Mouse (Mus musculus) neural tube, embryonic 13.5 days (tissue): ENCODE measurements around the gene Slc43a1. TPM values are rescaled to one million over a fixed set of nuclear protein-coding genes. Genes with fewer than 3 reads are reported as not detected.
A peak's percentile ranks its signal among the peaks of the same experiment; 100 is the strongest.

Experiments used
- ATAC-seq: fragments of 200-750 bp; cut with Nextera tagmentation; 2 replicates; pipeline ENCODE4 v1.8.0; 2017; ENCODE audit warnings: low read depth, mild to moderate bottlenecking, moderate TSS enrichment, moderate library complexity
- H3K27ac ChIP-seq: fragments of 300-500 bp; sonication (generic); replicated peaks from 2 replicates; pipeline ENCODE4 v1.5.1; 2015; ENCODE audit warnings: moderate library complexity, mild to moderate bottlenecking, inconsistent platforms
- H3K27me3 ChIP-seq: fragments of 300-500 bp; sonication (generic); 2 replicates; pipeline ENCODE4 v1.6.1; 2015; ENCODE audit warnings: mild to moderate bottlenecking, inconsistent platforms
- H3K36me3 ChIP-seq: fragments of 300-500 bp; sonication (generic); 2 replicates; pipeline ENCODE4 v1.6.1; 2015; ENCODE audit warnings: mild to moderate bottlenecking, inconsistent platforms
- H3K4me1 ChIP-seq: fragments of 300-500 bp; sonication (generic); replicated peaks from 2 replicates; pipeline ENCODE4 v1.6.1; 2015; ENCODE audit warnings: inconsistent platforms
- H3K4me2 ChIP-seq: fragments of 300-500 bp; sonication (generic); 2 replicates; pipeline ENCODE4 v1.6.1; 2015; ENCODE audit warnings: inconsistent platforms, mild to moderate bottlenecking, moderate library complexity
- H3K4me3 ChIP-seq: fragments of 300-500 bp; sonication (generic); 2 replicates; pipeline ENCODE4 v1.5.1; 2015; ENCODE audit warnings: mild to moderate bottlenecking, inconsistent platforms
- H3K9ac ChIP-seq: fragments of 300-500 bp; sonication (generic); 2 replicates; pipeline ENCODE4 v1.6.1; 2015; ENCODE audit warnings: moderate library complexity, mild to moderate bottlenecking, inconsistent platforms
- H3K9me3 ChIP-seq: fragments of 300-500 bp; sonication (generic); 2 replicates; pipeline ENCODE4 v1.6.1; 2016; ENCODE audit warnings: inconsistent platforms
- WGBS: fragments of 180-500 bp; shearing (Covaris S2); methylation state at CpG from one replicate; pipeline ENCODE4 v1.1.7; 2015; 5-methylcytosine and 5-hydroxymethylcytosine counted together
- polyA plus RNA-seq: library from polyadenylated mRNA; unstranded; fragments of >200 nt; fragmentation: Nextera tagmentation; extraction: Ambion mirVana; gene quantifications from 2 replicates; pipeline ENCODE4 v1.2.1, GENCODE M21; 2015

Slc43a1 gene
- polyA plus RNA-seq, 1 experiment from 2014 or later, result 2.4 TPM

DNA sequence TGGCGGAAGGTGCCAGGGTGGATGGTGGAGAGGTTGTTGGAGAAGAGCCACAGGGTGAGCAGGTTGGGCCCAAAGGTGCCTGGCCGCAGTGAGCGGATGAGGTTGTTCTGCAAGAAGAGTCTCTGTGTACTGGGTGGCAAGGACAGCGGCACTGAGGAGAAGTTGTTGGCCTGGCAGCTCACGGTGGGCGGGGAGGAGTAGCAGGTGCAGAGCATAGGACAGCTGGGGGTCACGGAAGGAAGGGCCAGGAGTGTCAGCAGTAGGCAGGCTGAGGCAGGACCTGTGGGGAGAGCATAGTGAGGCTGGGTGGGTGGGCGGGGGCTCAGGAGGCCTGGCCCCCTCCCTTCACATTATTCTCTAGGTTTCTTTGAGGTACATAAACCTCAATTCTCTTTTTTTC is 41.9 kb downstream of the Slc43a1 start:
- 78% methylated on average over 8 of the region's 8 CpGs for WGBS
- Histone ChIP-seq H3K27ac (no peak overlapping the region), H3K4me2 (no peak overlapping the region), H3K36me3 (no peaks in the 10 kb centered on the region), H3K4me3 (no peak overlapping the region), H3K4me1 (peaks cover 23% of the 10 kb centered on the region), H3K9ac (no peak overlapping the region), H3K27me3 (peaks cover 72% of the 10 kb centered on the region), H3K9me3 (no peaks in the 10 kb centered on the region)
- no peak for ATAC-seq

DNA sequence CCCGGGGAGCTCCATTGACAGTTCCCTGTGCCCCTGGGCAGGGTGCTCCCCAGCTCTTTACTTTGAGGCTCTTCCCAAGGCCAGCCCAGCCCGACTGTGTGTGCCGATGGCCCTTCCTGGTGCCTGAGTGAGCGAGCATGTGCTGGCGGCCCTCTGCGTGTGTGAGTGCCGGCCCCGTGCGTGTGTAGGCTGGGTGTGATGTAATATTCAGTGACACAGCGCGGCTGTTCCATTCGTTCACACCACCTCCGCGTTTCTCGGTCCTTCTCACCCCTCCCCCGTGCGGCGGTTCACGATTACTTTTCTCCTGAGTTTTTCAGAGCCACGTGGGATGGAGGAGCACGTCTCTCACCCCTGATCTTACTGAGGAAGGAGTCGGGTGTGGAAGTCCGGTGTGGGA is 44.0 kb downstream of the Slc43a1 start:
- no peaks in the 10 kb centered on the region for H3K9me3 ChIP-seq
- H3K27ac ChIP-seq, result no peak overlapping the region
- 0 out of 2 replicates have a peak overlapping the region, but pooled peaks have one; percentile 12 for H3K4me3 ChIP-seq
- ATAC-seq, result no peak
- H3K4me2 ChIP-seq, result peak overlapping the region; percentile 96
- no peaks in the 10 kb centered on the region for H3K36me3 ChIP-seq
- H3K9ac ChIP-seq, result no peak overlapping the region; the same call in 1 of the 2 replicates
- peaks cover 76% of the 10 kb centered on the region for H3K27me3 ChIP-seq
- WGBS, result 12% methylated on average over 23 of the region's 23 CpGs
- H3K4me1 ChIP-seq, result peaks cover 44% of the 10 kb centered on the region

DNA sequence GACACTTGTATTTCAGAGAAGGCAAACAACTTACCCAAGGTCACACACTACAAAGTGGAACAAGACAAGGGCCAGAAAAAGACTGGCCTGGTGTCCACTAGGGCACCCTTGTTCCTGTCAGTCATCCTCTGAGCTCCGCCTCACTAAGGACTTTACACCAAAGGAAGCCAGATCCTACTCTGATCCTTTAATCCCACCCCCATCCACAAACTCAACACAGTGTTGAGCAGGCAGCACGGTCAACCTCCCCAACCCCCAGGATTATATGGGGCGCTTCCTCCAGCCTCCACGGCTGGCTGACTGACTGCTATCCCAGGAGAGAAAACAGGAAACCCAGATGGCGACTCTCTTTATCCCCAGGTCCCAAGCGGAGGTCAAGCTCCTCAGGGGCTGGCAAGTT is 44.4 kb downstream of the Slc43a1 start:
- H3K9me3 ChIP-seq, result no peaks in the 10 kb centered on the region
- H3K36me3 ChIP-seq, result no peaks in the 10 kb centered on the region
- H3K9ac ChIP-seq, result peak overlapping the region; percentile 43; the same call in 1 of the 2 replicates
- peak overlapping the region; percentile 12; the same call in 1 of the 2 replicates for H3K4me3 ChIP-seq
- no peak for ATAC-seq
- H3K4me1 ChIP-seq, result peaks cover 48% of the 10 kb centered on the region
- peak overlapping the region; percentile 96 for H3K4me2 ChIP-seq
- no peak overlapping the region for H3K27ac ChIP-seq
- peaks cover 80% of the 10 kb centered on the region for H3K27me3 ChIP-seq
- 11% methylated on average over 6 of the region's 6 CpGs for WGBS

DNA sequence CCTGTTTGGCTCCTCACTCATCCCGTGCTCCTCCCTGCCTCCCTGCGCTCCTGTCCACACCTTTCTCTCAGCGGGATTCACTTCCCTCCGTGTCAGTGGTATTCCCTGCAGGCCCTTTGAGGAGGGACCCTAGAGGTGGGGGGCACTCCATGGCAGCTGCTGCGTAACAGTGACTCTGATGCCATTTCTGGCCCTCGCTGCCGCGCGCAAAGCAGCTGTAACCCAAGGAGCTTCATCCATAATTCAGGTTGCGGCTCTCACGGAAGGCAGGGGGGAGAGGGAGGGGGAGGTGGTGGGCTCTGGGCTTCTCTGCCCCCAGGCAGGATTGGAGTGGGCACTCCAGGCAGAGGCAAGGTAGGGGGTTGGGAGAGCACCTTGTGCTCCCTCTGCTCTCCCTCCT is 44.9 kb downstream of the Slc43a1 start:
- H3K4me3 ChIP-seq, result peak overlapping the region; percentile 12; the same call in 1 of the 2 replicates
- H3K9me3 ChIP-seq, result no peaks in the 10 kb centered on the region
- peak overlapping the region; percentile 96 for H3K4me2 ChIP-seq
- H3K27ac ChIP-seq, result peak overlapping the region; percentile 42; the same call in 1 of the 2 replicates
- H3K36me3 ChIP-seq, result no peaks in the 10 kb centered on the region
- ATAC-seq, result no peak
- peaks cover 83% of the 10 kb centered on the region for H3K27me3 ChIP-seq
- H3K4me1 ChIP-seq, result peaks cover 51% of the 10 kb centered on the region
- H3K9ac ChIP-seq, result peak overlapping the region; percentile 43
- WGBS, result 2% methylated on average over 11 of the region's 11 CpGs

DNA sequence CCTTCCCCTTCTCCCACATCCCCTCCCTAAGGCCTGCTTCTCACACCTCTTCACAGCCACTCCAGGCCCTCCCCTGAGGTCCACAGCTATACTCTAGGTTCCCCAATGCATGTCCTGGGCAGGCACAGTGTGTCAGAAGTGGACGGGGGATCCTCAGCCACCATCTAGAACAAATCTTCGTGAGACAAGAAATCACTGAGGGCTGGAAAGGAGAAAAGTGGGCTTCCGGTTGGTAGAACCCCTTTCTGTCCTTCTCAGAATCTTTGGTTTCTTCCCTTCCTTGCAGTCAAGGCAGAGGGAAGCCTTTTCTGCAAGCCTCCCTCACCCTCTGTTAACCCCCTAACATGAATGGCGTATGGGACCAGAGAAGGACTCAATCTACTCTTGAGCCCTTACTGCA is 45.3 kb downstream of the Slc43a1 start:
- H3K9ac ChIP-seq, result no peak overlapping the region
- 75% methylated on average over 4 of the region's 4 CpGs for WGBS
- H3K9me3 ChIP-seq, result no peaks in the 10 kb centered on the region
- no peak for ATAC-seq
- peak overlapping the region; percentile 96 for H3K4me2 ChIP-seq
- H3K36me3 ChIP-seq, result no peaks in the 10 kb centered on the region
- H3K27ac ChIP-seq, result peak overlapping the region; percentile 42; the same call in 1 of the 2 replicates
- 0 out of 2 replicates have a peak overlapping the region, but pooled peaks have one; percentile 12 for H3K4me3 ChIP-seq
- peaks cover 55% of the 10 kb centered on the region for H3K4me1 ChIP-seq
- H3K27me3 ChIP-seq, result peaks cover 87% of the 10 kb centered on the region

DNA sequence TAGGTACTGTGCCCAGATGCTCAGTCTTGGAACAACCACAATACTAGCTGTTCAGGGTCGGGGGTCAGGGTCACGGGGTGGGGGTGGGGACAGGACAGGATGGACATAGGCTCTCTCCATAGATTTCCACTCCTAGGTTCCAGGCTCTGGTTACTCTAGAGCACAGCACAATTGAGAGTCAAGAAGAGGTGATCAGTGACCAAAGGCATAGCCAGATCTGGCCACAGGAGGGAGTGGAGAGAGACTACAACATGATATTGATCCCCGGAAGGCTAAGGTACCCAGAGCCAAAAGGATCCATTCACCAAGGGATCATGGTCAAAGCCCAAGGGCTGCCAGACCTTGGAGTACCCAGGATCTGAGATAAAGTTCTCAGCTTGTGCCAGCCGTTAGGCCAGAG is 46.0 kb downstream of the Slc43a1 start:
- Histone ChIP-seq H3K4me2 (peak overlapping the region; percentile 96), H3K9ac (no peak overlapping the region), H3K9me3 (no peaks in the 10 kb centered on the region), H3K4me3 (peak overlapping the region; percentile 69), H3K36me3 (no peaks in the 10 kb centered on the region), H3K27ac (no peak overlapping the region), H3K4me1 (peaks cover 61% of the 10 kb centered on the region), H3K27me3 (peaks cover 94% of the 10 kb centered on the region)
- no peak for ATAC-seq
- 46% methylated on average over 4 of the region's 4 CpGs for WGBS

DNA sequence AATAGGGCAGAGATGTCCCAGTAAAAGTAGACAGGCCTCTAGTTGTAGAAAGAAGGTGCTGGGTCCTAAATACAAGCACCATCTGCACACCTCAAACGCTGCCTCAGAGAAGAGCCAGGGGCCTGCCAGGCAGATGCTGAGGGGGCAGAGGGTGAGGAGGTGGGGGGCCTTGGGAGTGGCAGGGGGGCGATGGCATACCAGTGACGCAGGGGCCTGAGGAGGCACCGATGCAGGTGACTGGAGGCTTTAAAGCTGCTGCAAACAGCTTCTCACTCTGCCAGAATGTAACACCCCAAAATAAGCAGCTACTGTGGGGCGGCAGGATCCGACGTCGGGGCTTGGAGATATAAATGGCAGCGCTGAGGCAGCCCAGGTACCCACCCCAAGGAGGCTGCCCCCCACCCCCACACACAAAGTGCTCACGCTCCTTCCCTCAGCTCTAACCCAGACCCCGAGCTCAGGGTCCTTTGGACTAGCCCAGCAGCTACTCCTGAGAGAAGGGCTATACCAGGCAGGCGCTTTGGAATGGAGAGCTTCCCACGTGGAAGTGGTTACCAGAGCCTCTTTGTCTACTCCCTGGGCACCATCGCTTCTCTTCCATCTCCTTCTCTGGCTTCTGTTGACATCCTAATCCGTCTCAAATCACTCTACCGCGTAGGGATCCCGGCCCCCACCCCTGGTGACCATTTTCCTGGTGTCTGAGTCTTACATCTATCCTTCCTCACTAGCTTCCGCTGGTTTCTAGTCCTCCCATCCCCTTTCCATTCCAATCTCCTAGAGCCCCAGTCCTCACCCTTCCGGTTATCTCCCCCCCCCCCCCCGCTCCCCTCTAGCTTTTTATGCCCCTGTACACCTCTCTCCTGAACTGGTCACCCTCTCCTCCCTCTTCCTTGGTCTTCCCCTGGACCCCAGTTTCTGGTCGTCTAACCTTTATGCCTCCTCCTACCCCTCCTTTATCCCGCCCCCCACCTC is 46.7 kb downstream of the Slc43a1 start:
- peak overlapping the region; percentile 69 for H3K4me3 ChIP-seq
- WGBS, result 5% methylated on average over 22 of the region's 23 CpGs
- ATAC-seq, result no peak
- H3K27ac ChIP-seq, result peak overlapping the region; percentile 23; the same call in 1 of the 2 replicates
- H3K9ac ChIP-seq, result peak overlapping the region; percentile 73
- H3K4me1 ChIP-seq, result peaks cover 64% of the 10 kb centered on the region
- no peaks in the 10 kb centered on the region for H3K9me3 ChIP-seq
- H3K36me3 ChIP-seq, result no peaks in the 10 kb centered on the region
- H3K27me3 ChIP-seq, result peaks cover 96% of the 10 kb centered on the region
- H3K4me2 ChIP-seq, result peak overlapping the region; percentile 96

DNA sequence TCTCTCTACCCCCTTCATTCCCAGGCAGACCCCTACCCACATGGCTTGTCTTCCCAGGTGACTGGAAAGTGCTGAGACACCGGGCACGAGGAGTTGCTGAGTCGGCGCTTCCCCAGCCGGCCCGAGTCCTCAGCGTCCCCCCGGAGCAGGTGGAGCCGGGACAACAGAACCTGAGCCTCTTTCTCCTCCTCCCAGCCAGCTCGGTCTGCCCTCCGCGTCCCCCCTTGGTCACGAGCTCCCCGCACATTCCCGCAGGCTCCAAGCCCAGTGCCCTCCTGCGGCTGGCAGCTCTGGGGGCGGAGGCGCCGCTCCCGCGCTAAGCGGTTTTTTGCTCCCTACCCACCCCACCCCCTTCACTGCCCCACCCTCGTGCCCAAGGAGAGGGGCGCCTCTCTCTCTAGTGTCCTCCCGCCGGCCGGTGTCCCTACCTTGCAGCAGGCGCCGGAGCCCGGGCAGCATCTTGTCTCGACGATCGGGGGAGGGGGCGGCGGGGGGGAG is 47.6 kb downstream of the Slc43a1 start, which contains the start of gene Rtn4rl2:
Rtn4rl2 (minus strand) TSS at position 477 of the 498 bp plus-strand sequence.
- Histone ChIP-seq H3K27me3 (peaks cover 96% of the 10 kb centered on the region), H3K27ac (peak within 1 kb of the TSS; percentile 61)

DNA sequence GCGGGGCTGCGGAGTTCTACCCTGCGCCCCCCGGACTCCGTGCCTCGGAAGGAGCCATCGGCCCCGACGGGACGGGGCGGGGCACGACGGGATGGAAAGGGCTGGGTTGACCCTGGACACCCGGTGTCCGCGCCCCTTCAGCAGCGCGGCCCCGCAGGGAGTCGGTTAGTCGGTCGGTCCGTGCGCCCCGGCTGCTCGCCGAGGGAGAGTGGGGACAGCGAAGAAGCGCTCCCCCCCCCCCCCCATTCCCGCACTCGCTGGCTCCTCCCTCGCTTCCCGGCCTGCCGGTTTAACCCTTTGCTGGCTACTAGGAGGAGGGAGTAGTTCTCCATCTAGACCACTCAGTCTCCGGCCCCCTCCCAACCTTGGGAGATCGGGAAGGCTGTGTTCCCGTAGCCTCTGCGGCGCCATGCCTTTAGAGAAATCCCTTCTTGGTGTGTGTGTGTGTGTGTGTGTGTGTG is 48.2 kb downstream of the Slc43a1 start:
- Histone ChIP-seq H3K36me3 (no peaks in the 10 kb centered on the region), H3K27me3 (peaks cover 95% of the 10 kb centered on the region), H3K4me2 (peak overlapping the region; percentile 96), H3K9ac (peak overlapping the region; percentile 73), H3K9me3 (no peaks in the 10 kb centered on the region), H3K4me1 (peaks cover 64% of the 10 kb centered on the region), H3K27ac (peak overlapping the region; percentile 61), H3K4me3 (peak overlapping the region; percentile 69)
- under 1% methylated on average over 35 of the region's 39 CpGs for WGBS
- ATAC-seq, result peak; percentile 71

More for the DNA sequence above, 47.6 kb downstream of the Slc43a1 start, which contains the start of gene Rtn4rl2:
- Histone ChIP-seq H3K4me2 (peak within 1 kb of the TSS; percentile 96), H3K4me3 (peak within 1 kb of the TSS; percentile 69), H3K36me3 (no peaks in the 10 kb centered on the region), H3K9ac (peak within 1 kb of the TSS; percentile 73), H3K4me1 (peaks cover 64% of the 10 kb centered on the region), H3K9me3 (no peaks in the 10 kb centered on the region)
- peak; percentile 11 for ATAC-seq
- WGBS, result 0% methylated on average over 26 of the region's 35 CpGs

DNA sequence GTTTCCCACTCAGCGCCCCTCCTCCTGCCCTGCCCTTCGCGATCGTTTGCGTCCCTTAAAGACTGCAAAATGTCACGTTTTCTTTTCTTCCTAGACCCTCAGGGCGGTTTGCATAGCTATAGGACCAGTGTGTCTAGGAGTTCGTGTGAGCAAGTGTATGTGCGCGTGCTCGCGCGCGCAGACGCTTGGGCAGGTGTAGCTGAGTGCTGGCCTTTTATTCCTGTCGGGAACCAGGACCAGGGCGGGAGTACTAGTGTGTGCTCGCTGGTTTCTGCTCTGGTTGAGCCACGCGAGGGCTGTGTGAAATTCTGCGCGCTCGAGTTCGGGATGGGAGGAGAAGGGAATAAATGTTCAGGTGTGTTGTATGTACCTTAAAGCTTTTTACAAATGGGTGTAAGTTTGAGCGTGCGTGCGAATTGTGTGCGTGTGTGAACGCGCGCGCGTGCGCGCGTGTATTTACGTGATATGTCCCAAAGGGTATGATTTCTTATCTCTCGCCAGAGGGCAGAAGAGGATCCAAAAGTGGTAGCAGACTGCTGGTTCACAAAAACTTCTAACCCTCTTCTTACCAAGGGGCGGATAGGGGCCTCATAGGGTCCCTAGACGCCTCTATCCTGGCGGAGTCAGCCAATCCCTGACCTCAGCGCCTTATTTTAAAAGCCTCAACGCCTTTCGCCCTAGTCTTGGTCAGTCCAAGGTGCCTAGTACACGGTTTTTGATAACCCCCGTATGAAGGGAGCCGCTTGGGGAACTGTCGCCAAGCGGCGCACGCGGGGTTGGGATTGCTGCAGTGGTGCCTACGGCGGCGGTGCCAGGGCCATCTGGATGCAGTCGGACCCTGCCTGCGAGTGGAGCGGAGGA is 49.0 kb downstream of the Slc43a1 start:
- peaks cover 61% of the 10 kb centered on the region for H3K4me1 ChIP-seq
- no peak overlapping the region for H3K27ac ChIP-seq
- no peaks in the 10 kb centered on the region for H3K9me3 ChIP-seq
- H3K9ac ChIP-seq, result peak overlapping the region; percentile 73
- H3K4me2 ChIP-seq, result peak overlapping the region; percentile 96
- under 1% methylated on average over 58 of the region's 58 CpGs for WGBS
- H3K4me3 ChIP-seq, result peak overlapping the region; percentile 69
- no peaks in the 10 kb centered on the region for H3K36me3 ChIP-seq
- peaks cover 91% of the 10 kb centered on the region for H3K27me3 ChIP-seq
- peak; percentile 16 for ATAC-seq

DNA sequence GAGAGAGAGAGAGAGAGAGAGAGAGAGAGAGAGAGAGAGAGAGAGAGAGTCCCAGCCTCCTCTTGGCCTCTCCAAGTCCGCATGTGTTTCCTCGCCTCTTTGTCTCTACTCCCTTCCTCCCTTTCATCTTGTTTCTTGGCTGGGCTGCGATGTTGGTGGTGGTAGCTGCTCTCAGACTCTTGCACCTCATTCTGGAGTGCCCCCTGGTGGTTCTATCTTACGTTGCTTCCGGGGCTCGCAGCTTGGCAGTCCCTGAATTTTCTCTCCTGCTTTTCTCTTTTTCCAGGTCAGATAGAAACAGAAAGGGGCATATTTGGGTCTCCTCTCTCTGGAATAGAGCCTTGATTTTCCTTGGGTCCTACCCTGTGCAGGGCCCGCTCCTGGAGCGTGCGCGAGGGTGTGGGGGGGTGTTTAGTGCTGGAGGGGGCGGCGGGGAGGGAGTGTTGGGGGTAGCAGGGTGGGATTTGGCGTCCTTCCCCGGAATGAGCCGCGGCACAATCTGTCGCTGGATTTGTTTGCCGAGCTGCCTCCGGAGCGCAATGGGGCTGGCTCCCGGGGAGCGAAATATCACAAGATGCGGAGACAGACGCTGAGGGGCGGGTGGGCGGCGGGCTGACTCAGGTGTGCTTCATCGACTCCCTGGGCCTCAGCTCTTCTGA is 50.1 kb downstream of the Slc43a1 start:
- no peak for ATAC-seq
- Histone ChIP-seq H3K36me3 (no peaks in the 10 kb centered on the region), H3K4me2 (peak overlapping the region; percentile 53), H3K9ac (peak overlapping the region; percentile 60), H3K4me1 (peaks cover 50% of the 10 kb centered on the region), H3K27me3 (peaks cover 80% of the 10 kb centered on the region), H3K27ac (no peak overlapping the region), H3K9me3 (no peaks in the 10 kb centered on the region), H3K4me3 (peak overlapping the region; percentile 28)
- 1% methylated on average over 28 of the region's 28 CpGs for WGBS
